Mouse (Mus musculus) left cerebral cortex, postnatal 4 days (tissue): ENCODE results near the gene Btbd11. TPM values are rescaled to one million over a fixed set of nuclear protein-coding genes. Genes with fewer than 3 reads are reported as not detected.

Experiments used
- DNase-seq: peaks from one replicate; pipeline ENCODE4 v3.0.0-alpha.2; 2022
- intact Hi-C: fragments of 180-260 bp; cut with DNase I; formaldehyde crosslinking; loops from one replicate; pipeline ENCODE4 v1.15.1; 2025
- total RNA-seq, 2 experiments: library from RNA; stranded (reverse); gene quantifications; 2 replicates each; pipeline ENCODE4 v1.2.3; 2021

Btbd11 gene
- total RNA-seq, 2 experiments from 2014 or later = 25.4 to 29.7 TPM

GRCm38 (mm10) chr10:85577891-85578420, 191.3 kb downstream of the Btbd11 start:
- intact Hi-C loops = no loop called here

GRCm38 (mm10) chr10:85578571-85579465, 192.2 kb downstream of the Btbd11 start:
- no peak for DNase-seq
- intact Hi-C loops = no loop called here

More at GRCm38 (mm10) chr10:85577891-85578420, 191.3 kb downstream of the Btbd11 start:
- DNase-seq = no peak

DNA sequence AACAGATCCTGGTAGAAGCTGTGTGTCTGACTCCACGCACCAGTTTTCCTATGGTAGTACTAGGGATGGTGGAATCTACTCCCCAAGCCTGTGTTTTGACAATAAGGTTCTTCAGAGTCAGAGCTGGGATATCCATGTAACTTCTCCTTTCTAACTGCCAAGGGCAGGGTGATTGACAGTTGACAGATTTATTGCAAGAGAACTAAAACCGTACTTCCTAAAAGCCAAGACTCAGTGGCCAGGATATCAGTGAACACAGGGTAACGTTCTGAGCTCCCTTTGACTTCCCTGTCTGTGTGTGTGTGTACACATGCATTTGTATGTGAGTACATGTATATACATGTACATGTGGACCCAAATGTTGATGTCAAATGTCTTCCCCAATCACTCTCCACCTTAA, 201.1 kb downstream of the Btbd11 start:
- intact Hi-C loops = no loop called here
- no peak for DNase-seq

GRCm38 (mm10) chr10:85590043-85590442, 203.4 kb downstream of the Btbd11 start:
- DNase-seq = no peak
- intact Hi-C loops = loop anchor here (10.0 kb wide), 1 partner anchor 195 kb away; no protein-coding TSS in a partner anchor

DNA sequence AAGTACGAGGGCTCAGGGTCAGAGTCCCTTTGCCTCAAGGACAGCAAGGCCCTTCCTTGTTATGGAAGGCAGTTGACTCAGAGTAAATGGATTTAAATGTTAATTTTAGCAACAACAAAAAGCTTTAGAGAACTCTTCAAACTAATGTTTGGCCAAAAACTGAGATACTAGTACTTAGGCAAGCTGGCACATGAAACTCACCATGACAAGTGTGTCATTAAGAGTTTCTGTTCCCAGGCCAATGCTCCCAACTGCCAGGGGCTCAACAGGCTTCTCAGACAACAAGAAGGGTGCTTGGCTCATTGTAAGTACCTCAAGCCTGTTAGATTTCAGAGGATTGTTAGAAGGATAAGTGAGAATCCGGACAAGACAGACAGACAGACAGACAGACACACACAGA, 204.7 kb downstream of the Btbd11 start:
- intact Hi-C loops = loop anchor here (10.0 kb wide), 1 partner anchor 196 kb away; no protein-coding TSS in a partner anchor
- DNase-seq = no peak

GRCm38 (mm10) chr10:85591986-85592385, 205.4 kb downstream of the Btbd11 start:
- DNase-seq = peak; percentile 77
- intact Hi-C loops = loop anchor here (10.0 kb wide), 1 partner anchor 197 kb away; no protein-coding TSS in a partner anchor

DNA sequence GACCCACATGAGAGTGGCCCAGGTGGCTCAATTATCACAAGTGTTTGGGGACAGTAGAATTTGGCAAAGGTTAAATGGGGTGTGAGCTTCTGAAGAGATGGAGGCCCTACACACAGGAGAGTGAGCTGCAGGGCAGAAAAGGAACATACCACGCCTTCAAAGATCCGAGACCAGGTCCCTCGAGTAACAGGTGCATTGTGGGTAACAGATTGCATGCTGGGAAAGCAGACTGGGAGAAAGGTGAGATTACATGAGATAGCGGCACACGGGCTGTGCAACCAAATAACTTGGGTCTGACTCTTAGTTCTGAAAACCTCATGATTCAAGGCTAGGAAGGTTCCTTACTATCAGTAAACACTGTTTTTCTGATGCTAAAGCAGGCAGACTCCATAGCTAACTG, 209.7 kb downstream of the Btbd11 start:
- no peak for DNase-seq
- intact Hi-C loops = loop anchor here (10.0 kb wide), 1 partner anchor 202 kb away; no protein-coding TSS in a partner anchor

- peak; percentile 88 for DNase-seq
- intact Hi-C loops = loop anchor here (10.0 kb wide), 1 partner anchor 203 kb away; no protein-coding TSS in a partner anchor
Measured at GRCm38 (mm10) chr10:85598093-85598599, 211.5 kb downstream of the Btbd11 start.

DNA sequence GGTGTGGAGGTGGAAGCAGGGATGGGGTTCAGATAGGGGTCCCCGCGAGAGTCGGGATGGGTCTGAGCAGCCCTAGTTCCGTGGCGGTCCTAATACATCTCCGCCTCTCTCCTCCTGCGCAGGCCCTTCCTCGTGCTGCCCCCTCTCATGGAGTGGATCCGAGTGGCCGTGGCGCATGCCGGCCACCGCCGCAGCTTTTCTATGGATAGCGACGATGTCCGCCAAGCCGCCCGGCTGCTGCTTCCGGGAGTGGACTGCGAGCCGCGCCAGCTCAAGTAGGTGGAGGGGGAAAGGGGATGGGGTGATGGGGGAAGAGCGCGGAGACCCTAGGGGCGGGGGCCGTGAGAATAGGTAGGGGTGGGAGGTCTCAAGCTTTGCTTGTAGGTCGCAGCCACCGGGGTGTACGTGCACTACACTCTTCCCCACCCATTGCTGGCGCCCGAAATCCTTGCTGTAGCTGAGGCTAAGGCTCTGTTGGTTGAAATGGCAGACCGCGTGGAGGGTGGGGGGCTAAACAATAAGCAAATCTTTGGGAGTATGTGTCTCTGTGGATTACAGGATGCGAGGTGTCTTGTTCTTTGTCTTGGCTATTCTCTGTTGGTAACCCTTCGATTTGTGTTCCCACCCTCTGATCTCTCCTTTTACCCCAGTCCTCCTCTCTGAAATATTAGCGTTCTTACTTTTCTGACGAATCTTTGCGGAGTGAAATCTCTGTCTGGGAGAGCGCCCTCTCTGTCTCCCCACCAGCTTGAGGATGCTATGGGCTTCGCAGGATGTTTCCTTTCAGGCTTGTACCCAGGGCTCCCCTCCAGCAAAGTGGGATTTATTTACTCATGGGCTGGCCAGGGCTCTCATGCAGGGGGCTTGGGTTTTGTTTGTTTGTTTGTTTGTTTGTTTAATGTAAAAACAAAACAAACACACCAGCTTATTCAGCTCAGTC, 212.3 kb downstream of the Btbd11 start:
- intact Hi-C loops = loop anchor here (10.0 kb wide), 1 partner anchor 204 kb away; no protein-coding TSS in a partner anchor

DNA sequence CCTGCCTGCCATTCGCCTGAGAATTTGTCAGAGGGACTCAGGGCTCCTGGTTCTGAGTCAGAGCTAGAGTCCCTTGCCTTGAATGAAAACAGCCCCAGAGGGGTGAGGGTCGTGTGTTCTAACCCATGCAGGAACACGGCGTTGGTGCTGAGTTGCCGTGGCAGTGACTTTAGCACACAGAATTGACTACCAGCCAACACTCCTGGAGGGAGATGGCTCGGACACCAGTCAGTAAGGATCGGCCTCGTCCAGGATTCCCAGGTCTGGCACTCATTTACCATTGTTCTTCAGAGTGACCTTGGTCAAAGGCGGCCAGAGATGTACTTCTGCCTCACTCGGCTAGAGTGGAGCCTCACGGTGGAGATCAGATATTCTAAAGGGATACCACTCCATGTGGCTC, 215.9 kb downstream of the Btbd11 start:
- intact Hi-C loops = no loop called here

More for the DNA sequence above, 212.3 kb downstream of the Btbd11 start:
- DNase-seq = peak; percentile 59

DNA sequence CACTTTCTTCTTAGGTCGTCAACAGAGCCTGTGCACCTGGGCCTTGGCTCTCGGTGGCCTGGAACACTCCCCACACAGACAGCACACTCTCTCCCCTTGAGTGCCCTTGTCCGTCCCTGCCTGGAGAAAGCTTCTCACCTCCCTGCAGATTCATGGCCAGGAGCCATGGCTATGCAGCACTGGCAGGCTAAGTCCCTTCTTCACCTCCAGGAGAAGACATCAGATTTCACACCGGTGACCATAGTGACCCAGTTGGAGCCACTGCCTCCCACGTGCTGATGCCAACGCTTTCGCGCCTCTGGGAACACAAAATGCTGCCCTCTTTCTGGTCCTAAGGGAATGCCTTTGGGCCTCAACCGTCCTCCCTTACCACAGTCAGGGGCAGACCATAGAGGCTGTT, 217.9 kb downstream of the Btbd11 start:
- peak; percentile 43 for DNase-seq
- intact Hi-C loops = no loop called here

More for the DNA sequence above, 215.9 kb downstream of the Btbd11 start:
- DNase-seq = no peak

DNA sequence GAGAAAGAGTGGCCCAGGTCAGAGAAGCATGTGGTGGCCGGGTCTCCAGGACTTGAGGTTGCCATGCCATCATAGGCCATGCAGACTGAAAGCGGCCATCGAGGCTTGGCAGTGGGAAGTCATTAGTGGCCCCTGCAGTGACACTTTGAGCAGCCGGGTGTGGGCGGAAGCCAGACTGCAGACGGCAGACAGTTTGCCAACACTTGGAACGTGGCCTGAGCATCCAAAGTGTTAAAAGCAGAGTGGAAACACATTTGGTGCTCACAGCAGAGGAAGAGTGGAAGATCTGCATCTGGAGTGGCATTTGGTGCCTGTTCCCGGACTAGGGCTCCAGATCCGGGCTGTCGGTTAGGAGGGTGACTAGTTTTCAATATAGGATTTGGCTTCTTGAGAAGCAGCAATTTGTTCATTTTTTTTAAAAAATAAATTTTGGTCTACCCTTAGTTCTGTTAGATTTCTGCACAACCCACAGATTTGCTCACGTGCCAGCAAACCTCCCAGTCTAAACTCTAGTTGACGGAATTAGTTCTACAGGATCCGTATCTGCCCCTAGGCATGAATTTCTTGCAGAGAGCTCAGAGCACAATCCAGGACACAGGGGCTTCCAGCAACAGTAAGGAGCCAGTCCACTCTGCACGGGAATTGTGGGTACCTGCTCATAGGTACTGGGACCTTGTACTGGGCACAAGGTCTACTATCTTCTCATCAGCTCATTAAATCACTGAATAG, 222.1 kb downstream of the Btbd11 start:
- peak; percentile 95 for DNase-seq
- intact Hi-C loops = no loop called here

GRCm38 (mm10) chr10:85617080-85617479, 230.5 kb downstream of the Btbd11 start:
- no peak for DNase-seq
- intact Hi-C loops = no loop called here

GRCm38 (mm10) chr10:85617501-85618417, 231.1 kb downstream of the Btbd11 start:
- no peak for DNase-seq
- intact Hi-C loops = no loop called here

GRCm38 (mm10) chr10:85621067-85621466, 234.5 kb downstream of the Btbd11 start:
- intact Hi-C loops = loop anchor here (10.0 kb wide), 2 partner anchors 226 to 396 kb away; no protein-coding TSS in a partner anchor

GRCm38 (mm10) chr10:85624504-85625169, 238.0 kb downstream of the Btbd11 start:
- DNase-seq = peak; percentile 68
- intact Hi-C loops = loop anchor here (10.0 kb wide), 2 partner anchors 230 to 400 kb away; no protein-coding TSS in a partner anchor

More at GRCm38 (mm10) chr10:85621067-85621466, 234.5 kb downstream of the Btbd11 start:
- DNase-seq = no peak

GRCm38 (mm10) chr10:85625170-85625686, 238.6 kb downstream of the Btbd11 start:
- no peak for DNase-seq
- intact Hi-C loops = loop anchor here (10.0 kb wide), 2 partner anchors 230 to 400 kb away; no protein-coding TSS in a partner anchor
